Mouse (Mus musculus) lung, postnatal 0 days (tissue): Measurements from ENCODE around the gene Olfr707.

ENCODE experiments used
- CTCF ChIP-seq: IDR thresholded peaks from 2 replicates; pipeline ENCODE4 v1.5.1; 2016; ENCODE audit warnings: antibody characterized with exemption, mild to moderate bottlenecking
- EP300 ChIP-seq: IDR thresholded peaks from 2 replicates; pipeline ENCODE4 v1.6.1; 2016; ENCODE audit warnings: antibody characterized with exemption, mild to moderate bottlenecking, control low read depth

- no peak for TF ChIP-seq CTCF
- no peak for TF ChIP-seq EP300
Measured at GRCm38 (mm10) chr7:106876791-106877190, 24.2 kb downstream of the Olfr707 start, which contains the start of gene Olfr705.
